Mouse (Mus musculus): Measurements from ENCODE around the gene Tyro3.

GRCm38 (mm10) chr2:119834231-119834630 lies 36.7 kb downstream of the Tyro3 start:
- TF ChIP-seq POLR2A (IDR thresholded peaks at IDR 0.05; ENCODE audit: low read depth, low read length) (no peak), CTCF (IDR thresholded peaks at IDR 0.05; ENCODE audit: borderline replicate concordance, insufficient read depth, low read length) (no peak)

Data from embryonic fibroblast, embryonic 13.5 days (primary cell).